Mouse (Mus musculus) liver, embryonic 16.5 days (tissue): ENCODE measurements around the gene Slc51b. TPM values are rescaled to one million over a fixed set of nuclear protein-coding genes. Genes with fewer than 3 reads are reported as not detected.
A peak's percentile ranks its signal among the peaks of the same experiment; 100 is the strongest.

Source experiments
- ATAC-seq: fragments of 200-750 bp; cut with Nextera tagmentation; 2 replicates; pipeline ENCODE4 v1.8.0; 2017; ENCODE audit warnings: low read depth, mild to moderate bottlenecking, moderate number of reproducible peaks, moderate library complexity
- H3K27ac ChIP-seq: fragments of 300-500 bp; sonication (generic); 2 replicates; pipeline ENCODE4 v1.5.1; 2014; ENCODE audit warnings: mild to moderate bottlenecking, low read length
- H3K27me3 ChIP-seq: fragments of 300-500 bp; sonication (generic); 2 replicates; pipeline ENCODE4 v1.6.1; 2014; ENCODE audit warnings: low read depth, low read length, mixed read lengths; ENCODE audit not compliant: control insufficient read depth, insufficient read depth
- H3K36me3 ChIP-seq: fragments of 300-500 bp; sonication (generic); 2 replicates; pipeline ENCODE4 v1.6.1; 2014; ENCODE audit warnings: mild to moderate bottlenecking; ENCODE audit not compliant: control insufficient read depth, insufficient read depth
- H3K4me1 ChIP-seq: fragments of 300-500 bp; sonication (generic); 2 replicates; pipeline ENCODE4 v1.6.1; 2014; ENCODE audit warnings: low read depth, low read length, mixed read lengths; ENCODE audit not compliant: control insufficient read depth
- H3K4me2 ChIP-seq: fragments of 300-500 bp; sonication (generic); 2 replicates; pipeline ENCODE4 v1.6.1; 2014; ENCODE audit warnings: low read depth, low read length, mixed read lengths
- H3K4me3 ChIP-seq: fragments of 300-500 bp; sonication (generic); 2 replicates; pipeline ENCODE4 v1.5.1; 2014; ENCODE audit warnings: low read depth, mild to moderate bottlenecking, low read length
- H3K9ac ChIP-seq: fragments of 300-500 bp; sonication (generic); 2 replicates; pipeline ENCODE4 v1.6.1; 2014; ENCODE audit warnings: low read depth, low read length
- H3K9me3 ChIP-seq: fragments of 300-500 bp; sonication (generic); replicated peaks from 2 replicates; pipeline ENCODE4 v1.6.1; 2016; ENCODE audit warnings: low read length; ENCODE audit not compliant: control insufficient read depth
- WGBS: fragments of 180-500 bp; shearing (Covaris S2); extraction: QIAGEN DNeasy Blood & Tissue Kit; methylation state at CpG from one replicate; pipeline ENCODE4 v1.1.7; 2014; ENCODE audit not compliant: insufficient replicate concordance; 5-methylcytosine and 5-hydroxymethylcytosine counted together
- polyA plus RNA-seq: library from polyadenylated mRNA; unstranded; fragments of >200 nt; fragmentation: Nextera tagmentation; extraction: Ambion mirVana; gene quantifications from 2 replicates; pipeline ENCODE4 v1.2.1, GENCODE M21; 2015

Gene Slc51b
- polyA plus RNA-seq, 1 experiment from 2014 or later: 0.17 TPM

DNA sequence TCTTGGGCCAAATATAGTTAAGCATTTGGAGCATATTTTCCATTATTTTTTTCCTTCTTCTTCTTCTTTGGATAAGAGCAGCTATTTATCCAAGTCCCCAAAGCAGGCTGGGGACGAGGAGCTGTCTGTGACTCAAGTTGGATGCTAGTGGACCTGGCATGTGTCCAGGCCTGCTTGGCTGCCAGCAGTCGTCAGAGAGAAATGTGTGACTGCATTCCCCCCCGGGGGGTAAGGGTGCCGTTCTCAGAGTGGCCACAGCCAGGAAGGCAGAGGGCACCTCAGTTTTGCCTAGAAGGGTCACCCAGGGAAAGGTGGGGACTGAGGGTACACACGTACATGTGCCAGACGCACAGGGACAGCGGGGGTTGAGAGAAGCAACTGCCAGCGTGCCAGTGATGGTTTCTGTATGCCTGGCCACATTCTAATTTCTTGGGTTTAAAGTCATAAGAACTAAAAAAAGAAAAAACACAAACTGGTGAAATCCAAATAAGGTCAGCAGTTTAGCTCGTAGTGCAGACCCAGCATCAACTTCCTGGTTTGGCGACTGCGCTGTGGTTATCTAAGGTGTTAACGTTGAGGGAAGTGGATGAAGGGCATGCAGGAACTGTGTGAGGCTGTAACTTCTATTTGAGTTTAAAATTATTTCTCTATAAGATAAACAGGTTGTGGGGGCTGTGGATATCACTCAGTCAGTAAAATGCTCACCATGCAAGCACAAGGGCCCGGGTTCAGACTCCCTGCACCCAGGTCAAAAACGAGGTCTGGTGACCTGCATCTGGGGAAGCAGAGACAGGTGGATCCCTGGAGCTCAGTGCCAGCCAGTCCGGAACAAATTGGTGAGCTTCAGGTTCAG is 18.2 kb downstream of the Slc51b start:
- no peak for ATAC-seq
- H3K4me2 ChIP-seq: no peak overlapping the region

DNA sequence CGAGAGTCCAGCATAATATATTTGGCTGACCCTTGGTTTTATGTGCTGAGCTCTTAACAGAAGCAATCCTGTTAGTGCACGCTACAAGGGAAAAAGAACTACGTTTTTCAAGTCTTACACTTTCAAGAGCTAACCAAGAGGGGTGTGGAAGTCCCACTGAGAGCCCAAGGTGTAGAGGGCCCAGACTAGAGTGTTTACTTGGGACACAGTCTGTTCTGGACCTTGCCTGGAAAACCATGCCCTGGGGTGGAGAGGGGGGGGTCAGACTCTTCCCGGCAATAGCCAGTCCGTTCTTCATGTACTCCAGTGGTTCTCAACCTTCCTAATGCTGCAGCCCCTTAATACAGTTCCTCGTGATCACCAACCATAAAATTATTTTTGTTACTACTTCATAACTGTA is 22.8 kb downstream of the Slc51b start:
- H3K4me3 ChIP-seq: no peak overlapping the region
- H3K9ac ChIP-seq: no peak overlapping the region
- peaks cover 3% of the 10 kb centered on the region for H3K27me3 ChIP-seq
- H3K27ac ChIP-seq: no peak overlapping the region
- H3K9me3 ChIP-seq: no peaks in the 10 kb centered on the region
- WGBS: 72% methylated on average over 6 of the region's 6 CpGs
- no peak for ATAC-seq
- no peak overlapping the region for H3K4me2 ChIP-seq
- peaks cover 3% of the 10 kb centered on the region for H3K4me1 ChIP-seq
- no peaks in the 10 kb centered on the region for H3K36me3 ChIP-seq

More for the DNA sequence above, 18.2 kb downstream of the Slc51b start:
- Histone ChIP-seq H3K27ac (no peak overlapping the region), H3K27me3 (no peaks in the 10 kb centered on the region), H3K9ac (no peak overlapping the region), H3K4me3 (no peak overlapping the region), H3K36me3 (no peaks in the 10 kb centered on the region), H3K9me3 (no peaks in the 10 kb centered on the region), H3K4me1 (no peaks in the 10 kb centered on the region)
- WGBS: 52% methylated on average over 15 of the region's 15 CpGs

DNA sequence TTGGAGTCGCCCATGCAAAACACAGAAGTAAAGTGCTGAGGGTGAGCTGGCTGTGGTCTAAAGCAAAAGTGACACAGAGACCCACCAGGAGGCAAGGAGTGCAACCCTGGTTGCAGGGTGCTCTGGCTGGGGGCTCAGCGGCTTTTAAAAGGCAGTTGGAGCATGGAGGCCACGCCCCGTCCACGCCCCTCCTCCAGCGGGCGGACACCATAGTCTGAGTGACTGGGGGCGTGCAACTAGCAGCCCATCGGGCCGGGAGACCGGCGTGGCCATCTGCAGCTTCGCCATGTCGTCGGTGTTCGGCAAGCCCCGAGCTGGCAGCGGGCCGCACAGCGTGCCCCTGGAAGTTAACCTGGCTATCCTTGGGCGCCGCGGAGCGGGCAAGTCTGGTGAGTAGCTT is 24.5 kb downstream of the Slc51b start, which contains the start of gene Rasl12:
Gene Rasl12, plus strand, starts transcription at position 228 of the 400 bp plus-strand sequence.
- Histone ChIP-seq H3K36me3 (no peaks in the 10 kb centered on the region), H3K4me3 (peak within 1 kb of the TSS; percentile 51), H3K9me3 (no peaks in the 10 kb centered on the region), H3K4me2 (peak within 1 kb of the TSS; percentile 69), H3K27ac (no peak within 1 kb of the TSS), H3K27me3 (peaks cover 3% of the 10 kb centered on the region), H3K4me1 (peaks cover 4% of the 10 kb centered on the region), H3K9ac (no peak within 1 kb of the TSS)
- 0 out of 2 replicates have a peak, but pooled peaks have one; percentile 54 for ATAC-seq
- WGBS: under 1% methylated on average over 24 of the region's 24 CpGs

DNA sequence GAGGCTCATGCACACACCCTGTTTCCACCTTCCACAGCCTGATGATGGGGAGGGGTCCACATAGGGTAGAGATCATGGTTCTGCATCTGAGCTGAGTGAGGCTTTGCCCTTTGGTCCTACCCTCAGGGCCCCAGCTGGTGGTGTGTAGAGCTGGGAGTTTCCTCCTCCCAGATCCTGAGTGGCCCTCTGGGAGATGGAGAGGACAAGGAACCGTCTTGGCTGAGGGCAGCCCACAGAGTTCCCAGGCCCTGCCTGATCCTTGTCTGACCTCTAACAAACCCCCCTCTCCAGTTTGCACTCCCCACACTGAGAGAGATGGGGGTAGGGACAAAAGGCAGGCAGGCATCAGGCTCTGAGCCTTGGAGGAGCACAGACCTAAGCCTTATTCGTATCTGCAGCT is 28.4 kb downstream of the Slc51b start:
- 43% methylated on average over 2 of the region's 2 CpGs for WGBS
- Histone ChIP-seq H3K9ac (no peak overlapping the region), H3K4me2 (no peak overlapping the region), H3K27ac (no peak overlapping the region), H3K4me3 (no peak overlapping the region), H3K27me3 (peaks cover 33% of the 10 kb centered on the region), H3K4me1 (peaks cover 7% of the 10 kb centered on the region), H3K9me3 (no peaks in the 10 kb centered on the region), H3K36me3 (no peaks in the 10 kb centered on the region)
- ATAC-seq: no peak

- Histone ChIP-seq H3K36me3 (no peaks in the 10 kb centered on the region), H3K27me3 (peaks cover 36% of the 10 kb centered on the region), H3K9ac (no peak overlapping the region)
These were observed 29.1 kb downstream of the Slc51b start for GRCm38 (mm10) chr9:65393606-65394005.

GRCm38 (mm10) chr9:65392638-65393364 is 30.0 kb downstream of the Slc51b start:
- H3K27ac ChIP-seq: no peak overlapping the region
- 12% methylated on average over 6 of the region's 6 CpGs for WGBS
- peak; percentile 78 for ATAC-seq
- H3K4me3 ChIP-seq: no peak overlapping the region
- no peak overlapping the region for H3K4me2 ChIP-seq
- peaks cover 4% of the 10 kb centered on the region; the same call in 1 of the 2 replicates for H3K4me1 ChIP-seq
- no peaks in the 10 kb centered on the region for H3K9me3 ChIP-seq
- no peak overlapping the region for H3K9ac ChIP-seq
- peaks cover 36% of the 10 kb centered on the region for H3K27me3 ChIP-seq
- no peaks in the 10 kb centered on the region for H3K36me3 ChIP-seq

More at GRCm38 (mm10) chr9:65393606-65394005, 29.1 kb downstream of the Slc51b start:
- 38% methylated on average over 2 of the region's 2 CpGs for WGBS
- H3K4me2 ChIP-seq: no peak overlapping the region
- ATAC-seq: no peak
- H3K27ac ChIP-seq: no peak overlapping the region
- H3K4me3 ChIP-seq: no peak overlapping the region
- H3K9me3 ChIP-seq: no peaks in the 10 kb centered on the region
- peaks cover 7% of the 10 kb centered on the region for H3K4me1 ChIP-seq

- no peak within 1 kb of the TSS for H3K27ac ChIP-seq
- H3K9ac ChIP-seq: no peak within 1 kb of the TSS
- no peak for ATAC-seq
- peaks cover 4% of the 10 kb centered on the region; the same call in 1 of the 2 replicates for H3K4me1 ChIP-seq
- H3K27me3 ChIP-seq: peaks cover 32% of the 10 kb centered on the region
- WGBS: 28% methylated on average over 8 of the region's 8 CpGs
- H3K9me3 ChIP-seq: no peaks in the 10 kb centered on the region
- no peaks in the 10 kb centered on the region for H3K36me3 ChIP-seq
- H3K4me3 ChIP-seq: peak within 1 kb of the TSS; percentile 45
- H3K4me2 ChIP-seq: peak within 1 kb of the TSS; percentile 60
These were observed 31.2 kb downstream of the Slc51b start, which contains the start of gene Kbtbd13 for GRCm38 (mm10) chr9:65391613-65391964. Kbtbd13 (minus strand) TSS chr9:65391652.

GRCm38 (mm10) chr9:65390752-65391612 is 31.8 kb downstream of the Slc51b start:
- peak overlapping the region; percentile 45 for H3K4me3 ChIP-seq
- no peak for ATAC-seq
- peaks cover 4% of the 10 kb centered on the region; the same call in 1 of the 2 replicates for H3K4me1 ChIP-seq
- peaks cover 32% of the 10 kb centered on the region for H3K27me3 ChIP-seq
- no peaks in the 10 kb centered on the region for H3K9me3 ChIP-seq
- H3K27ac ChIP-seq: no peak overlapping the region
- no peak overlapping the region for H3K9ac ChIP-seq
- no peaks in the 10 kb centered on the region for H3K36me3 ChIP-seq
- H3K4me2 ChIP-seq: peak overlapping the region; percentile 60
- 14% methylated on average over 85 of the region's 96 CpGs for WGBS
